Mouse (Mus musculus) neutrophil, adult 59 days (primary cell): ENCODE data around the gene Cxcl14. TPM values are rescaled to one million over a fixed set of nuclear protein-coding genes. Genes with fewer than 3 reads are reported as not detected.

ENCODE experiments used
- total RNA-seq, 2 experiments: library from RNA; stranded (reverse); gene quantifications; 1 replicate in 1 of 2; 2 replicates in 1 of 2; pipeline ENCODE4 v1.2.4; 2023

Cxcl14 gene
- under 1 TPM in 1 of 2 experiments, not detected in 1; 0.71 TPM for total RNA-seq

DNA sequence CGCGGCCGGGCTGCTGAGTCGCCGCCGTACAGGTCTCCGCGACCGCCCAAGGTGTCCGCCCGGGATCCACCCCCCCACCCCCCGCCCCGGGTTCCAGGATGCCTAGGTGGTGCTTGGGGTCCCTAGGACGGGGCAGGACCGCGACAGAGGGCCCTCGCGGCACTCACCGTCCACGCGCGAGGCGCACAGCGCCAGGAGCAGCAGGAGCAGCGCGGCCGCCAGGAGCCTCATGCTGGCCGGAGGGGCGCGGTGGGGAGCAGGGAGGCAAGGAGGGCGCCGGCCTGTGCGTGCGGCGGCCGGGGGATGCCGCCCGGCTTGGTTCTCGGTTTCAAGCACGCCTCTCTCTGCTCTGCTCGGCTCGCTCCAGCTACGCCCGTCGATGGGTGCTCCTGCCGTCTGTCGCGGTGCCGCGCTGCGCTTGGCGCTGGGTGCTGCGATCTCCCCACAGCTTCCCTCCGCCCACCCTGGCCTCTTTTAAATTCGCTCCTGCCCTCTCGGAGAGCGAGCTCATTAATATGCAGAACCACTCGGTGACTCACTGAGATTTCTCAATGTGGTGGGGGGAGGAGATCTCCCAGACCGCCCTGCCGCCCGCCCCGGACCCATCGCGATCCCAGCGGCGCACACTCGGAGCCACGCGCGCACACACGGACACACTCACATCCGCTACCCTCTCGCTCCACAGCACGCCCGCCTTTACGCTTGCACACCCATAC, at the start of gene Cxcl14:
Gene Cxcl14 (minus strand): TSS at position 609 of the 716 bp plus-strand sequence.

DNA sequence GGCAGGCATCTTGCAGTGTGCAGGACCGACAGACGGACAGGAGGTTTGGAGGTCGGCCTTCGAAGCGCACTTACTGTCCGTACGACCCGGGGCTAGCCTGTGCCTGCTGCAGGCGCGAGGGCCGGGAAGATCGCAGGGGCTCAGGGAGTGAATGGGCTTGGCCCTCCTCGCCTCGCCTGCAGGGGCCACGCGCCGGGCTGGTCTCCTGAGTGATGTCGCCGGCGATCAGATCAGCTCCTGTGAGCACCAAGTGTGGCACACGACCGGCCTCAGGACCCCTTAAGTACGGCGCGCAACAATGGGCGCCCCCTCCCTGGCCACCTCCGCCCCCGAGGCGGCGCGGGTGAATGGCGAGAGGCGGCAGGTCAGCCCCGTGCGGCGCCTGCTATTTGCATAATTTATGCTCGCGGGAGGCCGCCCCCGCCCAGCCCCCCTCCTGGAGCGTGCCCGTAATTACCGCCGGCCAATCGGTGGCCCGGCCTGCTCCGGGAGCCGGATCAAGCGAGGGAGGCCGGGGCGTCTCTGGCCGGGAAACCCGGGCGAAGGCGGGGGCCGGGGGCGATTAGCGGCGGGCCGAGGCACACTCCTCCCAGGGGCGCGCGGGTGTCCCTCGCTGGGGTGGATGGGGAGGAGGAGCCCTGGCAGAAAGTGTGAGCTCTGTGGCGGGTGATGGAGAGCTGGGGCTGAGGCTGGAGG, 44.3 kb downstream of the Cxcl14 start, which contains the start of gene Neurog1:
Gene Neurog1 (minus strand): TSS at position 240 of the 696 bp plus-strand sequence.

Other genes starting within 250 kb of the Cxcl14 start
- gene H2afy, start 160.2 kb downstream of the Cxcl14 start, total RNA-seq: 100 to 1,000 TPM; 260 to 306 TPM
- 10 to 100 TPM; 66.6 to 91.5 TPM for gene Tifab, start 117.7 kb downstream of the Cxcl14 start, total RNA-seq
- gene Neurog1, start 44.4 kb downstream of the Cxcl14 start, total RNA-seq: not detected
- not detected for gene Gm3045, start 130.0 kb upstream of the Cxcl14 start, total RNA-seq
- gene Slc25a48, start 141.8 kb upstream of the Cxcl14 start, total RNA-seq: not detected
- not detected for gene Il9, start 185.7 kb upstream of the Cxcl14 start, total RNA-seq
- under 1 TPM; 0.15 to 0.16 TPM for gene Fbxl21, start 225.9 kb upstream of the Cxcl14 start, total RNA-seq